Mouse (Mus musculus) E14TG2a.4 (cell line): ENCODE measurements at regions not wholly inside any gene's neighbourhood (a gene's known extent, or its start where the extent isn't known, plus 50 kb on each side); places are given as distances from the start of the nearest gene placed in this dataset.

ENCODE experiments used
- CTCF ChIP-seq: conservative IDR thresholded peaks from 2 replicates; pipeline ENCODE4 v1.5.1; 2014; ENCODE audit warnings: low read length
- NANOG ChIP-seq: IDR thresholded peaks from 2 replicates; pipeline ENCODE4 v1.6.1; 2014; ENCODE audit warnings: borderline replicate concordance, low read length, mixed read lengths

DNA sequence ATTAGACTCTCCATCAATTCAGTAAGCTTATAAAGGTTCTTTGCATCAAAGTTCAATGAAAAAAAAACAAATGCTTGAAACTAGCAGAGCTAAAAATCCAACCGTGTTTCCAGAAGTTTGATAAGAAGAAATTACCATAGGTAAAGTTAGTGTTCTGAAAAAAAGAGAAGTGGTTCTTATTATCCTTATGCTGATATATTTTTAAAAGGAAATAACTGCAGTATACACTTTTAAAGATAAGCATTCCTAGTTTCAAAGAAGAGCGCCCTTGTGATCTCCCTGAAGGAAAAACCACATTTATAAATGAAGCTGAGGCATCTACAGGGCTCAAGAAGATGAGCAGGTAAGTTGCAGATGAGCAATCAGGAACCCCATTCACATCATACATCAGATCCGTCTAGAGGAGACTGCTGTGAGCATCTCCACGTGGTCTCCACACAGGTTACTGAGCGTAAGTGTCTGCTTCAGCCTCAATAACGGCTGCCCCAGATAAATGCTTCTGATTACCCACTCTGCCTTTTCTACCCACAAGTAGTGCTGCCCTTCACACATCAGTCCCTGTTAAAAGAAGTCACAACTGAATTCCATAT, 815.6 kb downstream of the Olfm4 start:
- TF ChIP-seq CTCF (no peak), NANOG (no peak)
